Mouse (Mus musculus) heart, embryonic 12.5 days (tissue): ENCODE results near the gene Cyth1. TPM values are rescaled to one million over a fixed set of nuclear protein-coding genes. Genes with fewer than 3 reads are reported as not detected.

Experiments
- ATAC-seq: fragments of 200-750 bp; cut with Nextera tagmentation; 2 replicates; pipeline ENCODE4 v1.8.0; 2017; ENCODE audit warnings: moderate TSS enrichment, moderate library complexity; ENCODE audit not compliant: insufficient number of reproducible peaks, low FRiP score
- H3K27ac ChIP-seq: fragments of 300-500 bp; sonication (generic); 2 replicates; pipeline ENCODE4 v1.5.1; 2016; ENCODE audit warnings: mild to moderate bottlenecking, moderate library complexity; ENCODE audit not compliant: poor library complexity, severe bottlenecking
- H3K27me3 ChIP-seq: fragments of 300-500 bp; sonication (generic); replicated peaks from 2 replicates; pipeline ENCODE4 v1.6.1; 2016; ENCODE audit warnings: mild to moderate bottlenecking, moderate library complexity
- H3K36me3 ChIP-seq: fragments of 300-500 bp; sonication (generic); 2 replicates; pipeline ENCODE4 v1.6.1; 2016; ENCODE audit warnings: mild to moderate bottlenecking, moderate library complexity
- H3K4me1 ChIP-seq: fragments of 300-500 bp; sonication (generic); replicated peaks from 2 replicates; pipeline ENCODE4 v1.6.1; 2016; ENCODE audit warnings: mild to moderate bottlenecking
- H3K4me2 ChIP-seq: fragments of 300-500 bp; sonication (generic); 2 replicates; pipeline ENCODE4 v1.6.1; 2016; ENCODE audit warnings: mild to moderate bottlenecking, moderate library complexity
- H3K4me3 ChIP-seq: fragments of 300-500 bp; sonication (generic); 2 replicates; pipeline ENCODE4 v1.5.1; 2016; ENCODE audit warnings: mild to moderate bottlenecking
- H3K9ac ChIP-seq: fragments of 300-500 bp; sonication (generic); 2 replicates; pipeline ENCODE4 v1.6.1; 2016; ENCODE audit warnings: mild to moderate bottlenecking, moderate library complexity
- H3K9me3 ChIP-seq: fragments of 300-500 bp; sonication (generic); replicated peaks from 2 replicates; pipeline ENCODE4 v1.6.1; 2016; ENCODE audit warnings: mild to moderate bottlenecking, moderate library complexity
- WGBS: fragments of 180-500 bp; shearing (Covaris S2); methylation state at CpG from one replicate; pipeline ENCODE4 v1.1.7; 2016; 5-methylcytosine and 5-hydroxymethylcytosine counted together
- polyA plus RNA-seq: library from polyadenylated mRNA; unstranded; fragments of >200 nt; fragmentation: Nextera tagmentation; extraction: Ambion mirVana; gene quantifications from 2 replicates; pipeline ENCODE4 v1.2.1, GENCODE M21; 2016

Gene Cyth1
- polyA plus RNA-seq, 1 experiment from 2014 or later, result 21.1 TPM

GRCm38 (mm10) chr11:118234929-118235328 lies 13.5 kb downstream of the Cyth1 start:
- no peak overlapping the region for H3K4me3 ChIP-seq
- no peak overlapping the region for H3K4me2 ChIP-seq
- peaks cover 66% of the 10 kb centered on the region for H3K4me1 ChIP-seq
- H3K27ac ChIP-seq, result 0 out of 2 replicates have a peak overlapping the region, but pooled peaks have one; percentile 7
- no peaks in the 10 kb centered on the region for H3K27me3 ChIP-seq
- no peak for ATAC-seq
- no peaks in the 10 kb centered on the region for H3K9me3 ChIP-seq
- 62% methylated on average over 7 of the region's 7 CpGs for WGBS
- no peaks in the 10 kb centered on the region for H3K36me3 ChIP-seq
- H3K9ac ChIP-seq, result no peak overlapping the region

- H3K27me3 ChIP-seq, result no peaks in the 10 kb centered on the region
- 0 out of 2 replicates have a peak overlapping the region, but pooled peaks have one; percentile 7 for H3K27ac ChIP-seq
- H3K36me3 ChIP-seq, result no peaks in the 10 kb centered on the region
- no peak for ATAC-seq
- no peak overlapping the region for H3K4me2 ChIP-seq
- H3K9me3 ChIP-seq, result no peaks in the 10 kb centered on the region
- no peak overlapping the region for H3K4me3 ChIP-seq
- peaks cover 62% of the 10 kb centered on the region for H3K4me1 ChIP-seq
- H3K9ac ChIP-seq, result no peak overlapping the region
- WGBS, result 61% methylated on average over 6 of the region's 6 CpGs
Measured at GRCm38 (mm10) chr11:118234500-118234899, 13.9 kb downstream of the Cyth1 start.

GRCm38 (mm10) chr11:118233924-118234323 lies 14.5 kb downstream of the Cyth1 start:
- Histone ChIP-seq H3K36me3 (no peaks in the 10 kb centered on the region), H3K4me3 (no peak overlapping the region), H3K27me3 (no peaks in the 10 kb centered on the region), H3K9me3 (no peaks in the 10 kb centered on the region), H3K9ac (no peak overlapping the region), H3K4me2 (no peak overlapping the region), H3K4me1 (peaks cover 57% of the 10 kb centered on the region), H3K27ac (no peak overlapping the region)
- 57% methylated on average over 3 of the region's 3 CpGs for WGBS
- ATAC-seq, result no peak

DNA sequence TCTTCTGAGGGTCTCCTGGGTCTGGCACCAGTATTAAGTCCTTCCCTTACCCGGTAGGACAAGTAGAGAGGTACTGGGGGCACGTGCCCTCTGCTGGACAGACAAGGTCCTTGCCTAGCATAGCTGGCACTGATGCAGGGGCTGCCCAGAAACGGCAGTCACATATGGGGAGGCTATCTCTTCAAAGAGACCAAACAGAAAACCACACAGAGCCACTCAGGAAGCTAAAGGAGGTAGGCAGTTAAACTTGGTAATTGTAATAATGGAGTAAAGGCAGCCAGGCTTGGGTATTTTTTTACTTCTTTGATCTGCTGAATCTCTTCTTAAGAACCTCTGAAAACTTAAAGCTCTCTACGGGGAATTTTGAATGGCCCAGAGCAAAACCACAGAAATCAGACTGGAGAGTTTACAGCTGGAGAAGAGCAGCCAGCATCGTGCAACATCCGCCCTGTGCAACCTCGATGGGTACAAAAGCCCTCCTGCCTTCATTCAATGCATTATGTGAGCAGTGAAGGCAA lies 16.0 kb downstream of the Cyth1 start:
- no peaks in the 10 kb centered on the region for H3K36me3 ChIP-seq
- H3K9ac ChIP-seq, result no peak overlapping the region
- WGBS, result 57% methylated on average over 7 of the region's 7 CpGs
- no peak for ATAC-seq
- H3K27ac ChIP-seq, result no peak overlapping the region
- H3K4me3 ChIP-seq, result no peak overlapping the region
- no peak overlapping the region for H3K4me2 ChIP-seq
- H3K4me1 ChIP-seq, result peaks cover 49% of the 10 kb centered on the region
- H3K9me3 ChIP-seq, result no peaks in the 10 kb centered on the region
- H3K27me3 ChIP-seq, result no peaks in the 10 kb centered on the region

GRCm38 (mm10) chr11:118229941-118230340 lies 18.5 kb downstream of the Cyth1 start:
- H3K9me3 ChIP-seq, result no peaks in the 10 kb centered on the region
- no peak overlapping the region for H3K4me2 ChIP-seq
- H3K36me3 ChIP-seq, result no peaks in the 10 kb centered on the region
- peaks cover 50% of the 10 kb centered on the region for H3K4me1 ChIP-seq
- H3K27me3 ChIP-seq, result no peaks in the 10 kb centered on the region
- no peak overlapping the region for H3K4me3 ChIP-seq
- H3K9ac ChIP-seq, result no peak overlapping the region
- ATAC-seq, result no peak
- no peak overlapping the region for H3K27ac ChIP-seq
- 84% methylated on average over 5 of the region's 5 CpGs for WGBS

DNA sequence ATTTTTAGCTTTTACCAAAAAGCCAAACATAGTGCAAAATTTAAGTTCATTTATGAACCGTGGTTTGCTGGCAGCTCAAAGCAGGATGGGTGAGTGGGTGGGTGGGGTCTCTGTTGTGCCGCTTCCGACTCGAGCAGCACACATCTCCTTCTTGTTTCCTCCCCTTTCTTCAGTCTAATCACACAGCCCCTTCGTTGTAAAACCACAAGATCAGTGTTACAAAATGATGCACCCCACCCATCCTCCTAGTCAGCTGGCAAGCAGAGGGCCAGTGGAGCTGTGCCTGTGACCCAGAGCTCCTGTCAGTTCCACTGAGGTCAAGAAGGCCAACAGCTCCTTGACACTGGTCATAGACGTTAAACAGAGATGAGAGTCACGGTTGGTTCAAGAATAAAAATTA lies 20.7 kb downstream of the Cyth1 start:
- ATAC-seq, result no peak
- Histone ChIP-seq H3K4me2 (no peak overlapping the region), H3K27ac (no peak overlapping the region), H3K36me3 (no peaks in the 10 kb centered on the region), H3K27me3 (no peaks in the 10 kb centered on the region), H3K4me3 (no peak overlapping the region), H3K9ac (no peak overlapping the region), H3K9me3 (no peaks in the 10 kb centered on the region), H3K4me1 (peaks cover 55% of the 10 kb centered on the region)
- 66% methylated on average over 7 of the region's 7 CpGs for WGBS

GRCm38 (mm10) chr11:118226850-118227249 lies 21.5 kb downstream of the Cyth1 start:
- H3K36me3 ChIP-seq, result no peaks in the 10 kb centered on the region
- H3K4me2 ChIP-seq, result no peak overlapping the region
- no peak overlapping the region for H3K4me3 ChIP-seq
- no peak overlapping the region for H3K27ac ChIP-seq
- no peak overlapping the region for H3K9ac ChIP-seq
- no peak for ATAC-seq
- H3K27me3 ChIP-seq, result no peaks in the 10 kb centered on the region
- WGBS, result 84% methylated on average over 7 of the region's 7 CpGs
- H3K4me1 ChIP-seq, result peaks cover 52% of the 10 kb centered on the region
- H3K9me3 ChIP-seq, result no peaks in the 10 kb centered on the region

- H3K4me2 ChIP-seq, result no peak overlapping the region
- H3K27ac ChIP-seq, result no peak overlapping the region
- H3K27me3 ChIP-seq, result no peaks in the 10 kb centered on the region
- no peaks in the 10 kb centered on the region for H3K9me3 ChIP-seq
- no peaks in the 10 kb centered on the region for H3K36me3 ChIP-seq
- H3K4me3 ChIP-seq, result no peak overlapping the region
- H3K9ac ChIP-seq, result no peak overlapping the region
- WGBS, result 56% methylated on average over 1 of the region's 1 CpGs
- H3K4me1 ChIP-seq, result peaks cover 48% of the 10 kb centered on the region
- ATAC-seq, result no peak
Measured at GRCm38 (mm10) chr11:118225862-118226261, 22.5 kb downstream of the Cyth1 start.

DNA sequence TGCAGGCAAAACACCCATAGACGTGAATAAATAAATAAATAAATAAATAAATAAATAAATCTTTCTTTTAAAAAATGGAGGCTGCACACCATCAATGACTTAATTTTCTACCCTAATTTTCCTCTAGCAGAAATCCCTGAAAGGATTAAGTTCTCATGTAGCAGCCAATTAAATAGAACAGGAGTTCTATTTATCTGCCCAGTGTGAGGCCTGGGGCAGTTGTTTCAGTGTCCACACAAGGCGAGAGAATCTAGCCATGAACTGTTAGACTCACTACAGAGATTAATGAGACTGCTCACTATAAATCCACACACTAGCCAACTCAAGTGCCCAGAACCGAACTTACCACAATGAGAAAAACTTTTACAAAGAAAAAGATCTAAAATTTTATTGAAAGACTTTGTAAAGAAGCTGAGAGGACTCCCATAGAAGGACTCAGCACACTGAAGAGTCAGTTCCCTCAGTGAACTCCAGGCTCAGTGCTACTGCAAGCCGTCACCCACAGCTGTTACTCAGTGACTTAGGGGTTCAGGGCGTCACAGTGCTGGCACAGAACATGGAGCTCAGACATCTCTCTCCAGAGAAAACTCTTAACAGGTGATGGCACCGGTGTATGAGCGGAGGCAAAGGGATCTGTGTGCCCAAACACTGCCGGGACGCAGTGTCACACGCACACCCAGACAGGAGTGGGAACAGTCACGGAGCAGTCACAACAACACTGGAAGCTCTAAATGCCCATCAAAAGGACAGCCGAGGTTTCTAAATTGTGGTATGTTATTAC lies 23.1 kb downstream of the Cyth1 start:
- Histone ChIP-seq H3K27me3 (no peaks in the 10 kb centered on the region), H3K4me1 (peaks cover 43% of the 10 kb centered on the region), H3K4me2 (no peak overlapping the region), H3K27ac (no peak overlapping the region; the same call in 1 of the 2 replicates), H3K9ac (no peak overlapping the region), H3K4me3 (no peak overlapping the region), H3K9me3 (no peaks in the 10 kb centered on the region), H3K36me3 (no peaks in the 10 kb centered on the region)
- no peak for ATAC-seq
- 76% methylated on average over 12 of the region's 12 CpGs for WGBS

DNA sequence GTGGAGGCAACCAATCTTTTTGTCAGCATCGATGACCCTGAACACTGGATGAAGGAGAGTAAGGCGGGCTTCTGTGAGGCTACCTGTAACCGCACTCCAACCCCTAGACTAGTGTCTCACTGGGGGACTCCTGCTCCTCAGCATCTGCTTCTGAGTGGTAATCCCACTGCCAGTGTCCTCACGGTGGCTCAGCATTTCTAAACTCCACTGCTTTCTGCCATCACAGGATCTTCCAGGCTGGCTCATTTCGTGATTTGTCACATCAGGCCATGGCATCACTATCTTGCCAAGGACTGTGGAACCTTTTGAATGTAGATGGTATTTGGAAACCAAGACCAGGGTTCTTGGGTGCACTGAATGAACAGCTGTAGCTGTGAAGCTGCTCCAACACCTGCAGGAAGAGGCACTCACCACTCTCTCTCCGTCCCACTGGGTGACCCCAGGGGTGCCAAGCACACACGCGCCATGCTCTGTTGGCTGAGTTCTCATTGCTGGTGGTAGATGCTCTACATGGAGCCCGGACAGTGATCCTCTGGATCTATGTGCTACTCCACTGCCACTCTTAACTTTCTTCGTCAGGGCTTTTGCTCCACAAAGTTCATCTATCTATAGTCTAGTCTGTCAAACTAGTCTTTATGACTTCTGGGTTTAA lies 24.9 kb downstream of the Cyth1 start:
- H3K36me3 ChIP-seq, result no peaks in the 10 kb centered on the region
- WGBS, result 75% methylated on average over 10 of the region's 10 CpGs
- H3K4me2 ChIP-seq, result no peak overlapping the region
- no peak overlapping the region for H3K27ac ChIP-seq
- peaks cover 39% of the 10 kb centered on the region for H3K4me1 ChIP-seq
- H3K9me3 ChIP-seq, result no peaks in the 10 kb centered on the region
- H3K4me3 ChIP-seq, result no peak overlapping the region
- no peak overlapping the region for H3K9ac ChIP-seq
- H3K27me3 ChIP-seq, result no peaks in the 10 kb centered on the region
- ATAC-seq, result no peak

DNA sequence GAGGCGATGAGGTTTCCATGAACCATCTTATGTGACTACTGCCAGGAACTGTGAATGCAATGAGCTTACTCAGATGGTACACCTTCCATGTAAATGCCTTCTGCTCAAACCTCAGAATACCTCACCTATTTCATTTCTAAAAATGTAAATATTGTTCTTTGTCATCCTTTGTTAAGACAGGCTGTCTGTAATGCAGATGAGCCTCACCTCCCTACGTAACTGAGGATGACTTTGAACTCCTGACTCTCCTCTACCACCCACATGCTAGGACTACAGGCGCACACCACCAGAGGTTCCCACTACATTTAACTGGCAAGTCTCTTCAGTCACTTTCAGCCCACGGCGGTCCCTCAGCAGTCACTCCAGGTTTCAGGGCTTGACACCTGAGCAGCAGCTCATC lies 25.5 kb downstream of the Cyth1 start:
- Histone ChIP-seq H3K4me3 (no peak overlapping the region), H3K9ac (no peak overlapping the region), H3K36me3 (no peaks in the 10 kb centered on the region), H3K27ac (0 out of 2 replicates have a peak overlapping the region, but pooled peaks have one; percentile 11), H3K4me1 (peaks cover 34% of the 10 kb centered on the region), H3K27me3 (no peaks in the 10 kb centered on the region), H3K4me2 (no peak overlapping the region), H3K9me3 (no peaks in the 10 kb centered on the region)
- 75% methylated on average over 5 of the region's 5 CpGs for WGBS
- no peak for ATAC-seq
